23 mouse cellular contexts compared by ENCODE assay signal in genomic region chr3:126464262-126464661, GRCm38 (mm10).
DNase-seq lines count a peak whose midpoint lies in the region; ATAC-seq lines count a peak whose summit lies in the region.
"Had no signal": no experiment of that assay in that cellular context is flagged by ENCODE, and none has a peak within 500 bp of the region (broad histone marks: within the 10 kb centered on the region; RNA-seq: fewer than 3 reads in every experiment).

No protein-coding gene starts in this region.

- no peak overlapping the region for H3K9ac ChIP-seq in forebrain, embryonic 13.5 days
- no peak overlapping the region for H3K9ac ChIP-seq in midbrain, embryonic 11.5 days (ENCODE audit: low read length)
- no peak overlapping the region for H3K9ac ChIP-seq in midbrain, embryonic 15.5 days
- H3K9ac ChIP-seq: embryonic facial prominence, embryonic 15.5 days; hindbrain, embryonic 13.5 days; intestine, embryonic 15.5 days had no signal

- no peak overlapping the region for H3K4me3 ChIP-seq in forebrain, embryonic 13.5 days
- no peak overlapping the region for H3K4me3 ChIP-seq in forebrain, embryonic 10.5 days
- no peak overlapping the region for H3K4me3 ChIP-seq in midbrain, embryonic 11.5 days (ENCODE audit: low read depth, low read length)
- no peak overlapping the region for H3K4me3 ChIP-seq in midbrain, embryonic 15.5 days
- H3K4me3 ChIP-seq: embryonic facial prominence, embryonic 15.5 days; erythroblast, embryonic 14.5 days; heart, embryonic 10.5 days; hindbrain, embryonic 13.5 days; intestine, embryonic 15.5 days had no signal

- peak; percentile 59; the same call in 1 of the 2 replicates for ATAC-seq in forebrain, embryonic 13.5 days
- peak; percentile 63; the same call in 1 of the 2 replicates for ATAC-seq in midbrain, embryonic 11.5 days (ENCODE audit: low FRiP score)
- ATAC-seq in midbrain, embryonic 15.5 days (replicated peaks): no peak
- ATAC-seq: intestine, embryonic 15.5 days; Patski had no signal

- H3K4me1 ChIP-seq in forebrain, embryonic 13.5 days: no peaks in the 10 kb centered on the region
- peaks cover 3% of the 10 kb centered on the region; the same call in 1 of the 2 replicates for H3K4me1 ChIP-seq in forebrain, embryonic 10.5 days
- H3K4me1 ChIP-seq in midbrain, embryonic 11.5 days (ENCODE audit: control insufficient read depth, insufficient read depth, low read length): no peaks in the 10 kb centered on the region
- no peaks in the 10 kb centered on the region for H3K4me1 ChIP-seq in midbrain, embryonic 15.5 days
- H3K4me1 ChIP-seq: embryonic facial prominence, embryonic 15.5 days; heart, embryonic 10.5 days; hindbrain, embryonic 13.5 days; intestine, embryonic 15.5 days had no signal

- DNase-seq in forebrain, embryonic 10.5 days (ENCODE audit: extremely low spot score, low spot score): no peak
- no peak for DNase-seq in midbrain, embryonic 11.5 days (ENCODE audit: low spot score, missing footprints)
- peak; percentile 17 for DNase-seq in R1 (ENCODE audit: low read depth, low spot score)
- DNase-seq in embryo, embryonic 11 days: peak; percentile 17
- DNase-seq in urinary bladder, adult 18-20 months (ENCODE audit: low spot score in 2 of 2): no peak
- no peak for DNase-seq in left cerebral cortex, adult 8-10 months (ENCODE audit: low spot score in 2 of 2)
- DNase-seq: adrenal gland, adult 8-10 months; adrenal gland, postnatal 36 days; cerebellum, adult 11 months; cerebellum, adult 8-10 months; cerebellum, postnatal 14 days; gastrocnemius, postnatal 10 days; heart, adult 18-20 months; heart, postnatal 10 days; heart, postnatal 4 days had no signal

- no peak overlapping the region for H3K4me2 ChIP-seq in forebrain, embryonic 13.5 days
- no peak overlapping the region for H3K4me2 ChIP-seq in midbrain, embryonic 11.5 days
- no peak overlapping the region for H3K4me2 ChIP-seq in midbrain, embryonic 15.5 days
- H3K4me2 ChIP-seq: embryonic facial prominence, embryonic 15.5 days; hindbrain, embryonic 13.5 days; intestine, embryonic 15.5 days had no signal

- H3K9me3 ChIP-seq in forebrain, embryonic 13.5 days (replicated peaks): no peaks in the 10 kb centered on the region
- H3K9me3 ChIP-seq in forebrain, embryonic 10.5 days: no peaks in the 10 kb centered on the region
- no peaks in the 10 kb centered on the region for H3K9me3 ChIP-seq in midbrain, embryonic 11.5 days (ENCODE audit: control insufficient read depth, low read length)
- H3K9me3 ChIP-seq in midbrain, embryonic 15.5 days: no peaks in the 10 kb centered on the region
- H3K9me3 ChIP-seq: embryonic facial prominence, embryonic 15.5 days; heart, embryonic 10.5 days; hindbrain, embryonic 13.5 days; intestine, embryonic 15.5 days had no signal

- 22% methylated on average over 2 of the region's 2 CpGs for WGBS in forebrain, embryonic 13.5 days
- WGBS in forebrain, embryonic 10.5 days: 52% methylated on average over 2 of the region's 2 CpGs
- 62% methylated on average over 2 of the region's 2 CpGs for WGBS in midbrain, embryonic 11.5 days
- 40% methylated on average over 2 of the region's 2 CpGs for WGBS in midbrain, embryonic 15.5 days

- no peaks in the 10 kb centered on the region for H3K27me3 ChIP-seq in forebrain, embryonic 13.5 days
- no peaks in the 10 kb centered on the region for H3K27me3 ChIP-seq in forebrain, embryonic 10.5 days (ENCODE audit: poor library complexity, severe bottlenecking)
- no peaks in the 10 kb centered on the region for H3K27me3 ChIP-seq in midbrain, embryonic 11.5 days (ENCODE audit: control insufficient read depth, insufficient read depth, low read length)
- H3K27me3 ChIP-seq in midbrain, embryonic 15.5 days (replicated peaks): no peaks in the 10 kb centered on the region
- H3K27me3 ChIP-seq: embryonic facial prominence, embryonic 15.5 days; hindbrain, embryonic 13.5 days; intestine, embryonic 15.5 days; Patski had no signal

- H3K36me3 ChIP-seq in forebrain, embryonic 13.5 days (ENCODE audit: poor library complexity, severe bottlenecking): no peaks in the 10 kb centered on the region
- H3K36me3 ChIP-seq in forebrain, embryonic 10.5 days (replicated peaks): no peaks in the 10 kb centered on the region
- H3K36me3 ChIP-seq in midbrain, embryonic 11.5 days (ENCODE audit: control insufficient read depth, insufficient read depth, low read length): no peaks in the 10 kb centered on the region
- no peaks in the 10 kb centered on the region for H3K36me3 ChIP-seq in midbrain, embryonic 15.5 days (replicated peaks)
- H3K36me3 ChIP-seq: embryonic facial prominence, embryonic 15.5 days; heart, embryonic 10.5 days; hindbrain, embryonic 13.5 days; intestine, embryonic 15.5 days had no signal

- H3K27ac ChIP-seq in forebrain, embryonic 13.5 days: no peak overlapping the region
- H3K27ac ChIP-seq in forebrain, embryonic 10.5 days: no peak overlapping the region
- H3K27ac ChIP-seq in midbrain, embryonic 11.5 days (ENCODE audit: low read depth, low read length): no peak overlapping the region
- no peak overlapping the region for H3K27ac ChIP-seq in midbrain, embryonic 15.5 days
- H3K27ac ChIP-seq: embryonic facial prominence, embryonic 15.5 days; heart, embryonic 10.5 days; hindbrain, embryonic 13.5 days; intestine, embryonic 15.5 days had no signal

Comparison
In these comparisons a context has a peak if more than half of its experiments do, and no peak if none do; other contexts are left out.
1. DNase-seq: peak in R1 (single experiment) and embryo, embryonic 11 days (single experiment); none in forebrain, embryonic 10.5 days (single experiment), midbrain, embryonic 11.5 days (single experiment), urinary bladder, adult 18-20 months (0 of 2) and left cerebral cortex, adult 8-10 months (0 of 2).